8 mouse cellular contexts compared by ENCODE assay signal in the genomic region with DNA sequence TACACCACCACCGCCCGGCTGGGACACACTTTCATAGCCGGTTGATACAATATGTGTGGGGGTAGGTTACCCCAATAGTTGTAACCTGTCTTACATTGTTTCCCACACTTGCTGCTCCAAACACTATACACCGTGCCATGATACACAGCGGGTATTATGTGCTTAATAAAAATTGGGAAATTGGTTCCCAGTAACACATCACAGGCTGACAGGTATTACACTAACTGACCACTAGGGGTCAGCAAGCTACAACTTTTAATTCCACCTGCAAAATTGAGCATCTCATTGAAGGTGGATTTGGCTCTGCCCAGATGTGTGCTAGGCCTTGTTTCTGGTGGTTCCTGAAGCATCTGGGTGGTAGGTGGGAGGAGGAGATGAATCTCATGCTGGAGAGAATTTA. TPM values are rescaled to one million over a fixed set of nuclear protein-coding genes. Genes with fewer than 3 reads are reported as not detected.
DNase-seq lines count a peak whose midpoint lies in the region; ATAC-seq lines count a peak whose summit lies in the region.

No protein-coding gene starts in this region.

- 0 out of 2 replicates have a peak, but pooled peaks cover 3% of the 10 kb centered on the region for H3K27me3 ChIP-seq in neural tube, embryonic 15.5 days (replicated peaks)

- H3K9me3 ChIP-seq in neural tube, embryonic 15.5 days (replicated peaks), result no peaks in the 10 kb centered on the region

- intact Hi-C loops in left cerebral cortex, postnatal 14 days (cut with DNase I), result loop anchor here (1.0 to 5.0 kb wide), 3 partner anchors 142 to 457 kb away; no protein-coding TSS in a partner anchor
- intact Hi-C loops in left cerebral cortex, postnatal 4 days (cut with DNase I), result loop anchor here (5.0 kb wide), 1 partner anchor 157 kb away; no protein-coding TSS in a partner anchor
- intact Hi-C loops in heart, postnatal 10 days (cut with DNase I), result loop anchor here (1.0 to 2.0 kb wide), 4 partner anchors 43 to 455 kb away; no protein-coding TSS in a partner anchor
- intact Hi-C loops in left cerebral cortex, postnatal 25 days (cut with DNase I), result loop anchor here (2.0 kb wide), 3 partner anchors 143 to 455 kb away; no protein-coding TSS in a partner anchor

- no peak overlapping the region for H3K9ac ChIP-seq in neural tube, embryonic 15.5 days (replicated peaks)

- no peaks in the 10 kb centered on the region for H3K36me3 ChIP-seq in neural tube, embryonic 15.5 days

- DNase-seq in left cerebral cortex, postnatal 14 days (ENCODE audit: low spot score in 2 of 2), result peak; percentile 55
- DNase-seq in left cerebral cortex, postnatal 4 days, result no peak
- DNase-seq in MEL-GATA-1-ER (ENCODE audit: extremely low read depth, low read depth), result peak; percentile 54
- peak; percentile 50 to 68 for DNase-seq in heart, postnatal 10 days
- DNase-seq in left cerebral cortex, postnatal 25 days (ENCODE audit: low spot score in 2 of 2), result peak; percentile 51 to 54
- DNase-seq in ovary, postnatal 36 days (ENCODE audit: low spot score), result no peak

- H3K4me2 ChIP-seq in neural tube, embryonic 15.5 days, result no peak overlapping the region

- no peak overlapping the region for H3K27ac ChIP-seq in neural tube, embryonic 15.5 days (replicated peaks)

- H3K4me1 ChIP-seq in neural tube, embryonic 15.5 days, result peaks cover 5% of the 10 kb centered on the region; the same call in 1 of the 2 replicates

- H3K4me3 ChIP-seq in neural tube, embryonic 15.5 days (replicated peaks), result no peak overlapping the region

- peak; percentile 78 for ATAC-seq in common myeloid progenitor, adult 5-6 weeks (replicated peaks; ENCODE audit: low read depth, poor library complexity, severe bottlenecking)
- peak; percentile 38; the same call in 1 of the 2 replicates for ATAC-seq in neural tube, embryonic 15.5 days (ENCODE audit: low FRiP score)

- 61% methylated on average over 5 of the region's 5 CpGs for WGBS in neural tube, embryonic 15.5 days

RNA-seq across cellular contexts. Expression of gene Tor1aip1, which starts 49.5 kb away (rescaled TPM):
- 10 to 100 TPM; 22.6 to 24.9 TPM for total RNA-seq in left cerebral cortex, postnatal 14 days (2021)
- total RNA-seq in left cerebral cortex, postnatal 4 days (2021), result 10 to 100 TPM; 17.4 to 20.6 TPM
- total RNA-seq in common myeloid progenitor, adult 5-6 weeks (2017), result 31.1 and 54.0 TPM in 2 replicates
- total RNA-seq in heart, postnatal 10 days (2021), result 10 to 100 TPM; 65.2 to 74.2 TPM
- total RNA-seq in left cerebral cortex, postnatal 25 days (2021), result 10 to 100 TPM; 26.6 to 26.8 TPM
- 20.4 and 22.6 TPM in 2 replicates for polyA plus RNA-seq in neural tube, embryonic 15.5 days (2015; fragmentation: Nextera tagmentation; extraction: Ambion mirVana)

RNA-seq across cellular contexts. Expression of gene Tor1aip2, which starts 50.6 kb away (rescaled TPM):
- 10 to 100 TPM; 53.6 to 55.9 TPM for total RNA-seq in left cerebral cortex, postnatal 14 days (2021)
- 10 to 100 TPM; 51.4 to 54.7 TPM for total RNA-seq in left cerebral cortex, postnatal 4 days (2021)
- 61.8 and 76.6 TPM in 2 replicates for total RNA-seq in common myeloid progenitor, adult 5-6 weeks (2017)
- total RNA-seq in heart, postnatal 10 days (2021), result 10 to 100 TPM; 58.8 to 62.2 TPM
- 10 to 100 TPM; 48.3 to 48.6 TPM for total RNA-seq in left cerebral cortex, postnatal 25 days (2021)
- polyA plus RNA-seq in neural tube, embryonic 15.5 days (2015; fragmentation: Nextera tagmentation; extraction: Ambion mirVana), result 60.0 and 75.9 TPM in 2 replicates

Comparison
In these comparisons a context has a peak if more than half of its experiments do, and no peak if none do; other contexts are left out.
1. DNase-seq: peak in left cerebral cortex, postnatal 14 days (2 of 2), MEL-GATA-1-ER (single experiment), heart, postnatal 10 days (2 of 2) and left cerebral cortex, postnatal 25 days (2 of 2); none in left cerebral cortex, postnatal 4 days (single experiment) and ovary, postnatal 36 days (single experiment).